Mouse (Mus musculus) thymus, postnatal 10 days (tissue): Measurements from ENCODE around the gene Gpr162.
A peak's percentile ranks its signal among the peaks of the same experiment; 100 is the strongest.
"Not testable (repeated sequence)": the region's sequence is repeated elsewhere in the genome, so short reads cannot be mapped to it uniquely, and the experiment has no call there.

Source experiments
- DNase-seq, 2 experiments: peaks; one replicate each; pipeline ENCODE4 v3.0.0; 2021; ENCODE audit warnings: low spot score in 2 of 2

Gene Gpr162

DNA sequence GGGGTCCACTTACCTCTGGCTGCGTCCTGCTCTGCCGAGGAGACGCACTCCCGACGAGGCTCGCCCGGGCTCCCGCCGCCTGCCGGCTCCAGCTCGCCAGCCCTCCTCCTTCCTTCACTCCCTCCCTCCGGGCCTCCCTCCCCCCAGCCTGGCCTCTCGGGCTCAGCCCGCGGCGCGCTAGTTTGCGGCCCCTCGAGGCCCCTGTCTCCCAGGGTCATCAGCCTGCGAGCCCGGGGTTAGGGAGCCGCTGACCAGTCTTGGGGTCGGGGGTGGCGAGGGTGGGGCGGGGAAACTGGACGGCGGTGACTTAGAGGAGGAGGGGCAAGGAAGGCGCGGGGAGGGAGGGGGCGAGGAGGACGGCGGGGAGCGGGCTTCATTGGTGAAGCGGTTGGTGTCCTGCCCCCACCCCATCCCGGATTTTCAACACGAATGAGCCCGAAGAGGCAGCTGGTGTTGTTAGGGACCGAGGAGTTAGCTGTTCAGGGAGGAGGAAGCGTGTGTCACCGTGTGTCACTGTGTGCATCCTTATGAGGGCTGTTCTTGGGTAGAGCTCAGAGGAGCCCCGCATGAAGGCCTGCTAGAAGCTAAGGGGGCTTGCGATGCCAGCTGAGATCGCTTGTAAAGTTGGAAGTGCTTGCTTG lies at the start of gene Gpr162:
TSS of gene Gpr162 (minus strand) at position 326 of the 641 bp plus-strand sequence.
- DNase-seq: peak; percentile 71 to 73

DNA sequence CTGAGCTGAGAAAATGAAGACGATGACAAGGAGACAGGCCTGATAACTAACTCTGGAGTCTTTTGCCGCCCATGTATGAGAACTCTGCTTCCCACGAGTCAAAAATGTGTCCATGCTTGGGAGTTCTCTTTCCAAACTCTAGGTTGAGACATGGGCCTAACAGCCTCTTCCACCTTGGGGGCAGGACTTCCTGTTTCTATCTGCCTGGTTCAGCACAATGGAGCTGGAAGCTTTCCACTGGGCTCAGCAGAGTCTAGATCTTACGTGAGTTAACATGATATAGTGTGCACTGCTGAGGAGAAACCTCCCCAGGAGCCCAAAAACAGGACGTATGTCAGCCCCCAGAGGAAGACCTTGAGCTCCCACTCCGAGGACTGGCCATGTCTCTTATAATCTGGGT lies 49.4 kb upstream of the Gpr162 start:
- DNase-seq: no peak

DNA sequence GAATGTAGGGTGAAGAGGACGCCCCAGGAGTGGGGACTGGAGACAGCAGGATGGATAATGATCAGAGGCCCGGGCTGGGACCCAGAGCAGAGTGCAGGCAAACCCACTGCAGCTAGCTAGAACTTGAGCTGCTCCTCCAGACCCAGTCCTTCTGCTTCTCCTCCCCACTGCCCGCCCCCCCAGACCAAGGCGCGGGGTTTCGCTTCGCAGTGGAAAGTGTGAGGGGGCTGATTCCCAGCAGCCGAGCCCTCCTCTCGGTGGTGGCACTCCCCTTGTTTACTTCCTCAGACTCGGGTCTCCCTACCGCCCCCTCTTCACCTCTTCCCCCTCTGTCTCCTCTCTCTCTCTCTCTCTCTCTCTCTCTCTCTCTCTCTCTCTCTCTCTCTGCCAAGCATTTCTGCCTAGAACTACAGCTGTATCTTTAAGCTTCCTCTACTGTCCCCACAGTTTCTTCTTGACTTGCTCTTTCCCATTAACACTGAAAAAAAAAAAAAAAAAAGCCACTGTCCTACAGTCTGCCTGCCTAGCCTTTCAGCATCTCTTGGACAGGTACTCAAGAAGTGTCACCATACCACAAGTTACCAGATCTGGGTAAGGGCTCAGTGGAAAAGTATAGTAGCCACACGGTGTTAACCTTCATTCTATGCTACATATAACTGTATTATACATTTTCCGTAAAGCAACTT lies 47.9 kb upstream of the Gpr162 start, which contains the start of gene Lag3:
TSS of gene Lag3 (minus strand) at position 173 of the 686 bp plus-strand sequence.
- peak; percentile 56 to 57 for DNase-seq

DNA sequence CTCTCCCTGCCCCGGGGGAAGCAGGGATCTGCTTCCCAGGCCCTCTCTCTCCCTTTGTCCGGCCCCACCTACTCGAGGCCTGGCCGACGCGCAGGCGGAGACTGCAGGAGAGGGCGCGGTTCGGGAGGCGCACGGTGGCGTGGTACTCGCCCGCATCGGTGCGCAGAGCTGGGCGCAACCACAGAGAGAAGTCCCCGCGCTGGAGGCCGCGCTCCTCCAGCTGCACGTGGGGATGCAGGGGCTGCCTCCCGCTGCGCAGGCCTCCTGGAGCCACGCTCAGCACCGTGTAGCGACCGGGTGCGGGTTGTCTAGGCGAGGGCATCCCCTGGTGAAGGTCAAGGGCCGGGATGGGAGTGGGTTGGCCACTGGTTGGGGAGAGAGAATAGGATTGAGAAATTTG lies 46.2 kb upstream of the Gpr162 start:
- DNase-seq: no peak

DNA sequence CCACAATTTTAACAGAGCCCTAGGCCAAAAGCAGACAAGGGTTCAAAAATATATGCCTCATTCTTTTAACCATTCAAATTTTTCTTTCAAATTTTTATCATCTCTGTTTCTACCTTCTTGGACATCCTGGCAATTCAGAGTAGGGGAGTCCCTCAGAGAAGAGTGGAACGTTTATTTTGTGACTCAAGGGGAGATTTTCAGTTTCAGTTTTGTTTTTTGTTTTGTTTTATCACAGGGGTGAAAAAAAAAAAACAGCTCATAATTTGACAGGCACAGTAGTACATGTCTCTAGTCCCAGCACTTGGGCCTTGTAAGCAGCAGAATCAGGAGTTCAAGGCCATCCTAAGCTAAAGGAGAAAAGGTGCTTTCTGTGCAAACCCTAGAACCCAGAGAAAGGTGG lies 44.0 kb upstream of the Gpr162 start:
- no peak for DNase-seq

DNA sequence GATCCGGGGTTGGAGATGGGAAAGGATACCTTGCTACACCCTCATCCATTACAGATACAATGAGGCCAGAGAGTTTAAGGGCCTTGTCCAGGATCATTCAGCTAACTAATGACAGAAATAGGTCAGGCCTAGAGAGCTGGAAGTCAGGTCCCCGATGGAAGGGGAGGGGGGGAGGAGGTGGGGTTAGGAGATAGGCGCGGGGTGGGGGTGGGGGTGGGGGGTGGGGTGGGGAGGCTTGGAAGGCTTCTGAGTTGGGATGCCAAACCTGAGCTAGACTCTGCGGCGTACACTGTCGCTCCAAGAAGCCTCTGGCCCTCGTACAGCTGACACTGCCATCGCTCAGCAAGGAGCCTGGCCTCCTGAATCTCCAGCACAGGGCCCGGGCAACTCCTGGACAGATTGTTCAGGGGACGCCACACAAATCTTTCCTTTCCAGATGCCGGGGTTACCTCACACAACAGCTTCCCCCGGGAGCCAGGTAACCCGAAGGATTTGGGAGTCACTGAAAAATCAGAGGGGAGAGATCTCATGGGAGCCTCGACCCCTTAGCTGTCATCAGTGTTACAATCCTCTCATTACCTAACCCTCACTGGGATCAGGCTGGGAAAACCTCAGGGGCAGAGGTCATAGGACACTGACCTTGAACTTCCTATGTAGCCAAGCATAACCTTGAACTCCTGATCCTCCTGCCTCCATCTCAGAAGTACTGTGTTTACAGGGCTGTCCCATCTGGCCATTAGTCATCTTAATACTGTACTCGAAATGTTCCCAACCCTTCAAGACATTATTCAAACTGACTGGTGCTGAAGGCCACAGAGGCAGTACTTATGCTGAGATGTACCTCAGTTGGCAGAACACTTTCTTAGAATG lies 41.4 kb upstream of the Gpr162 start:
- no peak for DNase-seq

DNA sequence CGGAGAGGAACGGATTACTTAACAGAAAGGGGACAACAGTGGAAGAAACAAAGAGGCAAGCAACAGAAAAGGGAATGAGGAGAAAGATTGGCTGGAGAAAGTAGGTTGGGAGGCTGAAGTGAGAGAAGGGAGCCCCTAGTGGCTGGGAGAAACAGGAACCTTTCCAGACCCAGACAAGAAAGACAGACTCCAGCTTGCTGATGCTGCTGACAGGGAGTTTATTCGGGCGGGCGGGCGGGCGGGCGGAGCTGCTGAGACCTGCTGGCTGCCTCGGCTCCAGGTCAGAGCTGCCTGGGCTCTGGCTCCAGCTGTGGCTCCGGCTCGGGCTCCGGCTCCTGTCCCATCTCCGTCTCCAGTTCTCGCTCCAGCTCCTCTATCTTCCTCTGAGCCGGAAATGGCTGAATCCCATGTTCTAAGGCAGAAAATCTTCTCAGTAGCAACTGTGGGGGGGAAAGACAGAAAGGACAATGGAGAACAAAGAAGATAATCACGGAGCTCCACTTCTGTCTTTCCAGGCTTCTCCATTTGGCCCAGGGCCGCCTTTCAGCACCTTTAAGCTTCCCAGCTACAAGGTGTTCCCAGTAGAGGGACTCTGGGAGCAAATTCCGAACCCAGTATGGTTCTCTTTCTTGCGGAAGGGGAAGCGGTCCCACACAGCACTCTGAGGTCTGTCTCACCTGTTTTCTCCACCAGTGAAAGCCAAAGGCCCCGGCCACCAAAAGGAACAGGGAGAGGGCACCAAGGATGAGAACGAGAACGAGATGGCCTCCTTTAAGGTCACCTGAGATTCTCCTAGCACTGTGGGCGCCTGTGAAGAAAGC lies 40.6 kb upstream of the Gpr162 start:
- peak; percentile 63 to 71 for DNase-seq

DNA sequence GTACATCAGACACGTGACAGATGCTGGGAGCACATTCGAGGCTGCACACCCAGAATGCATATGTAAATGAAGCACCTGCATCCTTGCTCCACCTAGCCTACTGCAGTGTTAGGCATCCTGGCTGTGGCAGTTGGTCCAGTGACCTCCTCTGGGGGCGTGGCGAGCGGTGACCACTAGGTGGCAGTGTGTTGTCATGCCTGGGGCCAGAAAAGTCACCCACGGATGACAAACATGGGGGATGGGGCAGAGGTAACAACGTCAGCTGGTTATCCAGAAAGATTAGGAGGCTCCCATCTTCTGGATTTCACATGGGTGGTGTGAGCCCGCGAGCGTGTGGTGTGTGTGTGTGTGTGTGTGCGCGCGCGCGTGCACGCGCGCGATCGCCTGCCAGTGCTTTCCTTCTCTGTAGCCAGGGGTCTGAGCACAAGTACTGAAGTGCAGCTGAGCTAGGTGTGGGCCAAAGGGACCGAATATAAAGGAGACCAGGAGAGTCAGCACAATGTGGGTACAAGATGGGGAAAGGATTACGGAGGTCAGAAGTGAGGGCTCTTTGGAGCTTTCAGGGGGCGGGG lies 39.9 kb upstream of the Gpr162 start:
- peak; percentile 99 for DNase-seq

DNA sequence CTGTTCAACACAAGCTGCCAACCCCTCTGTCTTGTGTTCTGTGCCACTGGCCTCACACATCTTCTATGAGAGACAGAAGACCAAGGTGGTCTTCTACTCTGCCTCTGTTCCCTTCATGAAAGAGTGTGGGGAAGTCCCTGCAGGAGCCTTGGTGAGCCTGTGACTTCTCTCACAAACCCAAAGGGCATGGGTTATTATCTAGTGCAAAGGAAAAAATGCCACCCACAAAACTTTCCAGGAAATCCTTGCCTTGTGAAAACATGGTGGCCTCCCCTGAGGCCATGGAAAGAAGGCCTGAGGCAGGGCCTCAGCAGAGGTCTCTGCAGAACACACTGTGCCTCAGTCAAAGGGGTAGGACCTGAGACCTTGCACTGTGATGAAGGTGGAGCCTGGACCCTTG lies 38.1 kb upstream of the Gpr162 start:
- DNase-seq: no peak

DNA sequence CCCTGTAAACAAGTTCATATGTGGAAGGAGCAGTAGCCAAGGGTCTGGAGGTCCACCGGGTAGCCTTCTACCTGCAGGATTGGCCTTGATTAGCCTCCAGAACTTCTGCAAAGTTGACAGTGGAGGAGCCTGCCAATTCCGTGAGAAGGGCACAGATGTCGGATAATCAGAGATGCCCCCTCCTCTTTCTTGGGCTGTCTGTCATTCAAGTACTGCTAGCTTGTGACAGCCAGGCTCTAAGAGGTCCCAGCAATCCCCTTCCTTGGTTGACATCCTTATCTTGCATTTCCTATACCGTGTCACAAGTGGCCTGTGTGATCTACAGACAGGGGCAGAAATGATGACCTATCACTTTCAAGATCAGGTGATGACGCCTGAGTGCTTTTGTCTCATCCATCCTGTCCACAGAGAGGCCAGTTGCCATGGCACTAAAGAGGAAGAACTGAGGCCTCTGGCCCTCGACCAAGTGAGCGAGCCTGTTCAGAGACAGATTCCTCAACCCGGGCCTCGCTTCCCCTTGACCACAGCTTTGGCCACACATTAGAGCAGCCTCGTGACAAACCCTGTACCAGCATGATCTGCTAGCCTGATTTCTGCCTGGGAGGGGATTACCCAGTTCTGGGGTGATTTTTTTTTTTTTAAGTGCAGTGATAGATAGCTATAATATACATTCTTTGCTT lies 37.2 kb upstream of the Gpr162 start:
- DNase-seq: no peak

DNA sequence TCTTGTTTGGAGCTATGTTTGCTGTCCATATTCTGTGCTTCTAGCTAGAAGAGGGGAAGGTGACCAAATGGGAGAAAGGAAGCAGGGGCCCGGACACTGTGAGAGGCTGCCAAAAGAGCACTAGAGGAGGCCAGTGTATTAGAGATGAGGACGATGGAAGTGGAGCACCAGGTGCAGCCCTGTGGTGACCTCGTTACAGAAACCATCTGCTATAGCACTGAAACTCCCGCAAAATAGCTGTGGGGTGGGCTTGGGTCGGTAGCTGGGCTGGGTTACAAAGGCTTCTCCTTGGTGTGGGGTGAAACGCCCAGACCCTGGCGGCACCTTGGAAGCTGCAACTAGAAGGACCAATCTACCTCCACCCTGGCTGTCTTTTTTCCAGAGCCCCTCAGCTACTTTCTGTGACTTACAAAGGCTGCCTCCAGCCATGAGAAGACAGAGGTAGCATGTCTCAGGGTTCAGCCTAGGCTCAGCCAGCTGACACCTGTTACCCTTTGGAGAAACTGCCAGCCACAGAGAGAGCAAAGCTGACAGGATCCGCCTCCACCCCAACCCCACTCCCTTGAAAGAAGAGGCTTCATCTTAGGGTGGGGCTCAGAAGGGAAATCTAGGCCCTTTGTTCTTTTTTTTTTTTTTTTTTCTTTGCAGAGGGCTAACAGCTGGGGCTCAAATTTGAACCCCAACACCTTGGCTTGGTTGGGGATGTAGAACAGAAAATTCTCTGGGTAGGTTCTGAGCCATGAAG lies 36.4 kb upstream of the Gpr162 start:
- DNase-seq: peak; percentile 84 to 93

DNA sequence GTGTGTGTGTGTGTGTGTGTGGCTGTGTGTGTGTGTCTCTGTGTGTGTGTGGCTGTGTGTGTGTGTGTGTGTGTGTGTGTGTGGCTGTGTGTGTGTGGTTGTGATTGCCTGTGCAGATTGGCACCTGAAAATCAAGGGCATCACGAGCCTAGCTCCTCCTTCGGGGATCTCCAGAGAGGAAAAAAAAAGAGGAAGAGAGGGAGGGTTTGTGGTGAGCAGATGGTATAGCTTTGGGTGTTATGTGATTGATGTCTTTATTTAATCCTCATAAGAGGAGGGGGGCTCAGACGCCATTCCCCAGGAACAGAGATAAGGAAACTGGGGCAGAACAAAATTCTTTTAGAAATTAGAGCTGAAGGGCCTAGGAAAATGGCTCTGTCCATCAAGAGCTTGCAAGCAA lies 34.6 kb upstream of the Gpr162 start:
- no peak for DNase-seq

DNA sequence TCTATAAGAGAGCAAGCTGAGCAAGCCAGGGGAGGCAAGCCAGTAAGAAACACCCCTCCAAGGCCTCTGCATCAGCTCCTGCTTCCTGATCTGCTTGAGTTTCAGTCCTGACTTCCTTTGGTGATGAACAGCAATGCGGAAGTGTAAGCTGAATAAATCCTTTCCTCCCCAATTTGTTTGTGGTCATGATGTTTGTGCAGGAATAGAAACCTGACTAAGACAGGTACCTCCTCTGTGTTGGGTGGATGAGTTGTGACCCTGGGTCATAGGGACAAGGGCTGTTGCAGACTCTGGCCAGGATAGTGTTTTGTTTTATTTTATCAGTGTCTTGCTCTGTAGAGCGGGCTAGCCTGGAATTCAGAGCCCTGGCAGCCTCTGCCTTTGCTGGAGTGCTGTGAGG lies 30.3 kb upstream of the Gpr162 start:
- DNase-seq: not testable (repeated sequence)

DNA sequence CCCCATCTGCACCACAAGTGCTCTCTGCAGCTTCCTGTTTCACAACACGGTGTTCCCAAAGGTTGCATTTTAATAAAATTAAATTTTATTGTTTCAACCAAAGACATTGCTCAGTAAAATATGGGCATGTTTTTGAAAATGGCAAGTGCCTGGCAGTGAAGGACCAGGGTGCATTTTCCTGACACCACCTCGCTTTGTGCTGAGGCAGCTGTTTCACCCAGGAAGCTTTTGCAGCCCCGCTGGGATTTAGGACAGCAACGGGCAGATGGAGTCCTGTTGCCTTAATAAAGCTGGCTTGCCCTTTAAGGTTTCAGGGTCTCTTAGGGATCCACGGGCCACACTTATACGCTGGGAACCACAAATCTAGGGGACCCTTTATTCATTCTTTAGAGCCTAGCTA lies 27.2 kb upstream of the Gpr162 start:
- no peak for DNase-seq

DNA sequence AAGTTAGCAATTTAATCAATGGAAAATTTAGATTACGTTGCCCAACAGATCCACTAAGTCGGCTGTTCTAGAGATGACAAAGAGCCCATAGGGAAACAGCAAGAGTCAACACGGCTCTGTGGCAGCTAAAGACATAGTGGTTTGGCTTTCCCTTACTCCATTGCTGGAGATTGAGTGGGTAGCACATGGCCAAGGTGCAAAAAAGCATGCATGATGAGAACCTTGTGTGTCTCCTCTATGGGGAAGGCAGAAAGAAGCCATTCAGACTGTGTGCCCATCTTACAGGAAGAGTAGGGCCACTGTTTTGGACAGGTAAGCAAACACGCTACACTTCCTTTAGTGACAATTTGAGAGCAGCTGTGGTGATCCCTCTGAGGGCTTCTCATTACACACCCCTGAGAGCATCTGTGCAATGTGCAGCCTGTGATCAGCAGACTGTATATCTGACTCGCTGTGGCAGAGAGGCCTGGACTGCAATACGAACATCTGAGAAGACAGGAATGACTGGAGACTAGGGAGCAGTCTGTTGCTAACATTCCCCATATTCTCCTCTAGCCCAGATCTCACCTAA lies 24.9 kb upstream of the Gpr162 start:
- DNase-seq: no peak

DNA sequence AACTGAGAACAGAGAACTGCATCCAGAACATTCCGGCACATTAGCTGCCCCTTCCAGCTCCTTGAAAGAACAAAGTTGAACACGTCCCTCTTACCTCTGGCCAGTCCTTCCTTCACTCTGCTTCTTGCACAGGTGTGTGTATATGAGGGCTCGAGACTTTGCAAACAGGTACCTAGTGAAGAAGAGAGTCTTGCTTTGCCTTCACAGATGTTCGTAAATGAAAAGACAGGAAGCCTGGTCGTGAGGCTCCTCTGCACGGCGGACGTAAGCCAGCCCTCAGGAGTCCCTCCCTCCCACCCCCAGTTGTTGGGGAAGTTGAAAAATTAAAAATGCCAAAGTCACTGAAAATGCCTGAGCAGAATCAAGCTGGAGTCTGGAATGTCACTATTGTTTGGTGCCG lies 24.2 kb upstream of the Gpr162 start, which contains the start of gene Cd4:
TSS of gene Cd4 (minus strand) at position 236 of the 400 bp plus-strand sequence.
- DNase-seq: peak; percentile 57 to 65

DNA sequence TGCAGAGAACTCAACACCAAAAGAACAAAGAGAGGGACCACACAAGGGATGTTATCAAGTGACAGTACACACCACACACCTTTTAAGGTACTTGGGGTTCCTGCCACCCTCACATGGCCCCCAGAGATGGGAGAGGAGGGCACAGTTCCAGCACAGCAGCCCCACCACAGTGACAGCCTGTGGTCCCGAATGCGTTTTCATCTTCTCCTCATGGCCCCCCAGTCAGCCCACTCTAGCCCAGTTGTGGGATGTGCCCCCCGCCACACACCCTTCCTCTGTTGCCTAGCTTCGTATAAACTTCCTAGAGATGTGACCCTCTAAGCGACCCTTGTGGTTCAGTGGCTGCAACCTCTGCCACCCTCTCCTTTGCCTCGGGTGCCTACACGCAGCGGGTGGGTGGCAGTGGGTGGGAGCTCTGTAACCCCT lies 22.2 kb upstream of the Gpr162 start:
- peak; percentile 54 to 70 for DNase-seq

DNA sequence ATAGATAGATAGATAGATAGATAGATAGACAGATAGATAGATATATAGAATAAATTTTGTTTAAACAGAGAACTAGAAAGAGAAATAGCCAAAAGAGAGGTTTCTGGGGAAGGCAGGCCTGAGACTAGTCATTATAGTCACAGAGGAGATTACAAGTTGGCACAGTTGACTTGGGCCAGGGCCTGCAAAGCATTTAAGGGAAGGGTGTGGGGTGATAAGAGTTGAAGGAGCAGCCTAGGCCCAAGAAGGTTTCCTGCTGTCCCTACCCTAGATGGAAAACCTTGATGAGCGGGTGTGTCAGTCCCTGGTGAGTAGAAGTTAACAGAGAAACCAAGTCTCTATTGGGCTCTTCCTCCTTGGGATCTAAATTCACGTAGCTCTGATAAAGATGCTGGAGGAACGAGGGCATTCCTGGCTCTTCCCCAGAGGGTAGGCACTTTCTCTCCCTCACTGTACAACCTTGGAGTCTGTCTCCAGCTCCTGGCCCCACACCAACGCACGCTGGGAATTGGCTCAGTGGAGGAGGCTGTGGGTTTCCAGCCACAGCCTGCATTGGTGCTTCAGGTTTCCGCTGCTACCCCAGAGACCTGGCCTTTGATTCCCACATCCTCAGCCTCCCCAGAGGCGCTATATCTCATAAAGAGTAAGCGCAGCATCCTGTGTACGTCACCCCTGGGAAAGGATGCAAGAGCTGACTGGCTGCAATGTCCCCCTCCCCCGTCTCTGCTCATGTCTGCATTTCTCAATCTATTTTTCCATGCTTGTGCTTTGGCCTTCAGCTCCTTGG lies 21.1 kb upstream of the Gpr162 start:
- peak; percentile 76 to 80 for DNase-seq

DNA sequence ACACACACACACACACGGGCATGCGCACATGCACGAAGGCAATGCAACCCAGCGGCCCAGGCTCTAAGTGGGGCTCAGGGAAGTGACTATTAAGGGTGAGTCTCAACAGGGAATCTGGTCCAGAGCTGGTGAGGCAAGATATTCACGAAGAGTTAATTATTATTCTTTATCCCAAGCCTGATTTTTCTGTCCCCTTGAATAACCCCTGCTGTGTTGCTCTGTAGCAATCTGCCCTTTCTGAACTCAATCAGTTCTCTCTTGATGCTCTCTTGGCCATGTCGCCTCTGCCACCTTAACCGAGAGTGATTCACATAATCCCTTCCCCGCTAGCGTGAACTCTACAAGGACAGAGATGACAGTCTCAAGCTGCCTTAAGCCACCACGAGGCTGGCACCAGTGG lies 19.6 kb upstream of the Gpr162 start:
- DNase-seq: no peak
